Mouse (Mus musculus) MEL (cell line): ENCODE data around the gene Lbx1. TPM values are rescaled to one million over a fixed set of nuclear protein-coding genes. Genes with fewer than 3 reads are reported as not detected.
A peak's percentile ranks its signal among the peaks of the same experiment; 100 is the strongest.

ENCODE experiments used
- DNase-seq: peaks from one replicate; pipeline ENCODE4 v3.0.0; 2011; ENCODE audit warnings: low read depth, low spot score
- H3K27ac ChIP-seq: 2 replicates; pipeline ENCODE4 v1.5.1; 2012; ENCODE audit warnings: low read depth, mild to moderate bottlenecking, control low read depth, low read length, moderate library complexity; ENCODE audit not compliant: control insufficient read depth
- H3K27me3 ChIP-seq, 2 experiments: fragments of 150-350 bp in 1 of 2; sonication (generic) in 1 of 2; 2 replicates each; pipeline ENCODE4 v1.6.1; 2012; ENCODE audit warnings: low read length in 2 of 2, mild to moderate bottlenecking in 2 of 2, improper control_type of control experiment in 1 of 2, moderate library complexity in 1 of 2; ENCODE audit not compliant: insufficient read depth in 2 of 2, control insufficient read depth in 1 of 2
- H3K36me3 ChIP-seq, 2 experiments: 2 replicates each; pipeline ENCODE4 v1.6.1; 2012 to 2014; ENCODE audit warnings: low read length in 2 of 2, improper control_type of control experiment in 1 of 2, inconsistent platforms in 1 of 2, mild to moderate bottlenecking in 1 of 2; ENCODE audit not compliant: insufficient read depth in 2 of 2, control insufficient read depth in 1 of 2
- H3K4me1 ChIP-seq, 2 experiments: fragments of 150-350 bp in 1 of 2; sonication (generic) in 1 of 2; 2 replicates each; pipeline ENCODE4 v1.6.1; 2012; ENCODE audit warnings: low read length in 2 of 2, improper control_type of control experiment in 1 of 2, mild to moderate bottlenecking in 1 of 2; ENCODE audit not compliant: insufficient read depth in 2 of 2, control insufficient read depth in 1 of 2
- H3K4me3 ChIP-seq, 2 experiments: fragments of 150-350 bp in 1 of 2; sonication (generic) in 1 of 2; 2 replicates each; pipeline ENCODE4 v1.5.1; 2012; ENCODE audit warnings: low read depth in 2 of 2, low read length in 2 of 2, mild to moderate bottlenecking in 2 of 2, moderate library complexity in 2 of 2, control low read depth in 1 of 2, improper control_type of control experiment in 1 of 2; ENCODE audit not compliant: control insufficient read depth in 1 of 2, insufficient read depth in 1 of 2
- H3K79me2 ChIP-seq: 2 replicates; pipeline ENCODE4 v1.6.1; 2012; ENCODE audit warnings: mild to moderate bottlenecking, low read length, moderate library complexity; ENCODE audit not compliant: control insufficient read depth, poor library complexity, insufficient read depth
- H3K9ac ChIP-seq: 2 replicates; pipeline ENCODE4 v1.6.1; 2012; ENCODE audit warnings: low read depth, mild to moderate bottlenecking, control low read depth, low read length, moderate library complexity; ENCODE audit not compliant: control insufficient read depth, poor library complexity, severe bottlenecking
- H3K9me3 ChIP-seq: fragments of 150-350 bp; sonication (generic); replicated peaks from 2 replicates; pipeline ENCODE4 v1.6.1; 2012; ENCODE audit warnings: mild to moderate bottlenecking, low read length, improper control_type of control experiment, moderate library complexity; ENCODE audit not compliant: insufficient read depth
- CHD1 ChIP-seq: IDR thresholded peaks from 2 replicates; pipeline ENCODE4 v1.6.1; 2012; ENCODE audit warnings: low read depth, mild to moderate bottlenecking, inconsistent platforms, low read length, improper control_type of control experiment
- CHD2 ChIP-seq: IDR thresholded peaks from 2 replicates; pipeline ENCODE4 v1.6.1; 2011; ENCODE audit warnings: low read length, improper control_type of control experiment
- CTCF ChIP-seq, 3 experiments: IDR thresholded peaks in 2 of 3; conservative IDR thresholded peaks in 1 of 3; 2 replicates each; pipeline ENCODE4 v1.5.1; 2011 to 2012; ENCODE audit warnings: low read length in 3 of 3, low read depth in 2 of 3, mild to moderate bottlenecking in 2 of 3, improper control_type of control experiment in 1 of 3, inconsistent platforms in 1 of 3, mixed read lengths in 1 of 3, moderate library complexity in 1 of 3; ENCODE audit not compliant: control insufficient read depth in 1 of 3, insufficient read depth in 1 of 3, poor library complexity in 1 of 3, severe bottlenecking in 1 of 3
- E2F4 ChIP-seq: IDR thresholded peaks from 2 replicates; pipeline ENCODE4 v1.6.1; 2011; ENCODE audit warnings: low read depth, low read length, improper control_type of control experiment, borderline replicate concordance
- EP300 ChIP-seq, 2 experiments: IDR thresholded peaks; 2 replicates each; pipeline ENCODE4 v1.6.1; 2011; ENCODE audit warnings: improper control_type of control experiment in 2 of 2, low read length in 2 of 2, low read depth in 1 of 2, mild to moderate bottlenecking in 1 of 2
- MAZ ChIP-seq: IDR thresholded peaks from 2 replicates; pipeline ENCODE4 v1.6.1; 2012; ENCODE audit warnings: low read depth, mild to moderate bottlenecking, inconsistent platforms, low read length, improper control_type of control experiment
- MXI1 ChIP-seq: IDR thresholded peaks from 2 replicates; pipeline ENCODE4 v1.6.1; 2011; ENCODE audit warnings: mild to moderate bottlenecking, low read depth, low read length, improper control_type of control experiment
- NRF1 ChIP-seq: IDR thresholded peaks from 2 replicates; pipeline ENCODE4 v1.6.1; 2014; ENCODE audit warnings: low read depth, mild to moderate bottlenecking, inconsistent platforms, low read length, improper control_type of control experiment, moderate library complexity; ENCODE audit not compliant: poor library complexity, insufficient read depth, severe bottlenecking
- POLR2A ChIP-seq, 2 experiments: IDR thresholded peaks; 2 replicates each; pipeline ENCODE4 v1.6.1; 2011 to 2012; ENCODE audit warnings: low read length in 2 of 2, mild to moderate bottlenecking in 2 of 2, control low read depth in 1 of 2, improper control_type of control experiment in 1 of 2, low read depth in 1 of 2, moderate library complexity in 1 of 2; ENCODE audit not compliant: control insufficient read depth in 1 of 2, insufficient read depth in 1 of 2, poor library complexity in 1 of 2
- POLR2AphosphoS2 ChIP-seq: IDR thresholded peaks from 2 replicates; pipeline ENCODE4 v1.6.1; 2011; ENCODE audit warnings: low read length, improper control_type of control experiment
- RAD21 ChIP-seq: IDR thresholded peaks from 2 replicates; pipeline ENCODE4 v1.6.1; 2011; ENCODE audit warnings: mild to moderate bottlenecking, low read depth, low read length, improper control_type of control experiment
- RCOR1 ChIP-seq: IDR thresholded peaks from 2 replicates; pipeline ENCODE4 v1.6.1; 2012; ENCODE audit warnings: low read depth, mild to moderate bottlenecking, inconsistent platforms, low read length, improper control_type of control experiment
- SIN3A ChIP-seq: IDR thresholded peaks from 2 replicates; pipeline ENCODE4 v1.6.1; 2012; ENCODE audit warnings: low read length, improper control_type of control experiment, inconsistent platforms
- SMC3 ChIP-seq: IDR thresholded peaks from 2 replicates; pipeline ENCODE4 v1.6.1; 2011; ENCODE audit warnings: low read depth, low read length, improper control_type of control experiment
- TBP ChIP-seq: IDR thresholded peaks from 2 replicates; pipeline ENCODE4 v1.8.0; 2011; ENCODE audit warnings: low read depth, low read length, improper control_type of control experiment
- USF1 ChIP-seq: IDR thresholded peaks from 2 replicates; pipeline ENCODE4 v1.6.1; 2014; ENCODE audit warnings: low read depth, mild to moderate bottlenecking, inconsistent platforms, low read length, improper control_type of control experiment, moderate library complexity
- ZC3H11A ChIP-seq: IDR thresholded peaks from 2 replicates; pipeline ENCODE4 v1.6.1; 2012; ENCODE audit warnings: low read depth, mild to moderate bottlenecking, inconsistent platforms, low read length, improper control_type of control experiment
- polyA plus RNA-seq, 2 experiments: library from polyadenylated mRNA; stranded (reverse) in 1 of 2; unstranded in 1 of 2; fragments of >175 nt in 1 of 2; fragments of >200 nt in 1 of 2; gene quantifications; 2 replicates each; pipeline versions ENCODE4 v1.2.1 to v1.2.4; 2012; ENCODE audit warnings: low replicate concordance in 2 of 2, low read depth in 1 of 2; ENCODE audit not compliant: insufficient read length in 2 of 2, insufficient read depth in 1 of 2, missing spikeins in 1 of 2
- total RNA-seq: library from RNA; depleted of rRNA; stranded (reverse); fragments of 300-350 nt; gene quantifications from 2 replicates; pipeline ENCODE4 v1.2.3, GENCODE M21; 2012

Lbx1 gene
- total and polyA plus RNA-seq, 3 experiments: not detected

DNA sequence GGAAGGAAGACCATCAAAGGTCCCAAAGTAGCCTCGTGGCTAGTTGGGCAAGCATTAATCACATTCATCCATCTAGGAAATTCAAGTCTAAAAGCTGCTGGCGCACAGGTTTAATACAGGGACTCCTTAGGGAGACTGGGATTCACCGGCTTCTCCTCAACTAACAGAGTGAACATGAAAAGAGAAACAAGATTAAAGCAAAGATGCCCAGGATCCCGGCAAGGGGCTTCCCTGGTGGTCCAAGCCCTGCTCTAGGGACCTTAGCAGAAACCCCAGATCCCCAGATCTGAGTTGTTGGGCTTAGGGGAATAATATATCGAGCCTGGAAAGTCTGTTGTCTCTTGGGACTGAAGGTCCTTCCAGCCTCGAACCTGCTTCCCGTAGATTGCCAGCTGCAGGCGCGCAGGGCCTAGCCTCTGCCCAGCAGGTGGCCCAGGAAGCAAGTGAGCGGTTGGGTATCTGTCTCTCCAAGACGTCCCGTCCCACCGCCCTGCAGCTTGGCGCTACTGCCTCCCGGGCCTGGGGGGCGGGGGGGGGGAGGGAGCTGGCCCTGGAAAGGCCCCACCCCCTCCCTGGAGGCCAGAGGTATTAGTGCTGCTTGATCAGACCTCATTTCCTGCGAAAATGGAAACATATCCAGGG is 13.3 kb downstream of the Lbx1 start:
- Histone ChIP-seq H3K9me3 (no peaks in the 10 kb centered on the region), H3K4me1 (no peaks in the 10 kb centered on the region), H3K36me3 (no peaks in the 10 kb centered on the region; a peak in 1 of 4 replicates), H3K79me2 (no peaks in the 10 kb centered on the region), H3K4me3 (0 out of 4 replicates have a peak overlapping the region, but pooled peaks of 1 of the 2 experiments have one; percentile 8), H3K9ac (no peak overlapping the region), H3K27me3 (no peaks in the 10 kb centered on the region), H3K27ac (no peak overlapping the region)
- TF ChIP-seq NRF1 (no peak), CTCF (IDR thresholded peaks at IDR 0.05 in 2 of 3, conservative IDR thresholded peaks at IDR 0.05 in 1 of 3; ENCODE audit: control insufficient read depth in 1 of 3, insufficient read depth in 1 of 3, low read depth in 2 of 3, low read length in 3 of 3, poor library complexity in 1 of 3, severe bottlenecking in 1 of 3) (peak in 2 of 3 experiments; percentile 38 to 51; a peak in 4 of 6 replicates), SMC3 (peak; percentile 50)
- peak; percentile 43 for DNase-seq

DNA sequence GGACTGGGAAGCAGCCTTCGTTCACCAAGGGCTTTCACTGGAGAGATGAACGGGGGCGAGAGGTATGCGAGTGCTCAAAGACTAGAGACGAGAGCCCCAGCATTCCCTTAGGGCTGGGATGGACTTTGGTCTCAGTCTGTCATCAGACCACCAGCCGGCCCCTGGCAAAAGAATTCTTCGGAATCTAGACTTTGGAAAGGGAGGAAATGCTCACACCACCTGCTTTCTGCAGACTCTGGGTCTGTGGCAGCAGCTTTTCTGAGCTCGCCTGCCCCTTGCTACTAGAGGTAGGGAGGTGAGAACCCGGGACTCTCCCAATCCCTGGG is 14.2 kb downstream of the Lbx1 start:
- Histone ChIP-seq H3K27me3 (no peaks in the 10 kb centered on the region), H3K4me1 (no peaks in the 10 kb centered on the region), H3K4me3 (peak overlapping the region; percentile 23 to 50; a peak in 3 of 4 replicates), H3K9ac (peak overlapping the region; percentile 58), H3K27ac (no peak overlapping the region), H3K9me3 (no peaks in the 10 kb centered on the region), H3K36me3 (no peaks in the 10 kb centered on the region; a peak in 1 of 4 replicates), H3K79me2 (no peaks in the 10 kb centered on the region)
- no peak for DNase-seq
- TF ChIP-seq TBP (no peak), POLR2A (IDR thresholded peaks at IDR 0.05; ENCODE audit: control insufficient read depth in 1 of 2, insufficient read depth in 1 of 2, low read depth in 1 of 2, low read length in 2 of 2, poor library complexity in 1 of 2) (no peak), SMC3 (no peak), CHD2 (no peak), EP300 (IDR thresholded peaks at IDR 0.05; ENCODE audit: low read depth in 1 of 2, low read length in 2 of 2) (no peak)

DNA sequence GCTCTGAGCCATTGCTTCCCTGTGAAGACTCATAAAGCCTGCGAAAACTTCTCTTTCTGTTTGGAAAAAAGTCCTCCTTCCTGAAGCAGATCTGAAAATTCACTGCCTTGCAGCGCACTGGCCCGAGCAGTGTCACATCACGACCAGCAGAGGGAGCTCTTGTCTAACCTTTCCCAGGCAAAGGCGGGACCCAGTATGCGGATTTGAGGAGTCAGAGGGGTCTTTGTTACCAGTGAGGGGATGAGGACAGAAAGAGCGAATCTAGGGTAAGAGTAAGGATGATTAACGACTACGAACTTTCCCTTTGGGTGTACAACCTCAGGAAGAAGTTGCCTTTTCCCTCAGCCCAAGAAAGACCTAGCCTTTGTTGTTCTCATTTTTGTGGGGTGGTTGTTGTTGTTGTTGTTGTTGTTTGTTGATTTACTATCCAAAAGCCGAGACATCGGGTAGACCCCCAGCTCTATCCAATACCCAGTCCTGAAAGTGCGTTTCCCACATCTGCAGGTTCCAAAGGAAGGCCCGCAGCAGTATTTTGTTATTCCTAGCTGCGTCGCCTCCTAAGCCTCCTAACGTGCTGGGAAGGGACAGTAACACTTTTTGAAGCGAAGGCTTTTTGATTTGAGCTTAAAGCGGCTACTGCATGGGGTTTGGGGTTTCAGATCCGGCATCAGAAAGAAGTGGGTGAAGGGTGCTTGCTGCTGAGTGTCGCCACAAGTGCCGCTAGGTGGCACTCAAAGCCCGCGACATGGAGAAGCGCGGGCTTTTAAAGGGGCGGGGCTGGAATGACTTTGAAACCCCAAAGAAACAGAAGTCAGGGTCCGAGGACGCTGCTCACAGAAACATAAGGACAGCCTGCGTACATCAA is 14.8 kb downstream of the Lbx1 start:
- peak; percentile 93 for DNase-seq
- Histone ChIP-seq H3K4me3 (peak overlapping the region; percentile 44 to 50), H3K9ac (peak overlapping the region; percentile 58)

More for the DNA sequence above, 14.8 kb downstream of the Lbx1 start:
- H3K4me1 ChIP-seq: no peaks in the 10 kb centered on the region
- no peaks in the 10 kb centered on the region for H3K9me3 ChIP-seq
- no peaks in the 10 kb centered on the region for H3K27me3 ChIP-seq
- H3K36me3 ChIP-seq: no peaks in the 10 kb centered on the region; a peak in 1 of 4 replicates
- no peaks in the 10 kb centered on the region for H3K79me2 ChIP-seq
- TF ChIP-seq TBP (no peak), USF1 (no peak), MXI1 (no peak), MAZ (peak; percentile 39; the same call in 1 of the 2 replicates), SIN3A (0 out of 2 replicates have a peak, but pooled peaks have one; percentile 46), E2F4 (peak; percentile 79; the same call in 1 of the 2 replicates), CHD1 (no peak), CTCF (IDR thresholded peaks at IDR 0.05 in 2 of 3, conservative IDR thresholded peaks at IDR 0.05 in 1 of 3; ENCODE audit: control insufficient read depth in 1 of 3, insufficient read depth in 1 of 3, low read depth in 2 of 3, low read length in 3 of 3, poor library complexity in 1 of 3, severe bottlenecking in 1 of 3) (peak; percentile 99 to 100 (median 99)), POLR2AphosphoS2 (no peak), RCOR1 (no peak), SMC3 (peak; percentile 87), ZC3H11A (peak; percentile 84), RAD21 (peak; percentile 90), POLR2A (IDR thresholded peaks at IDR 0.05; ENCODE audit: control insufficient read depth in 1 of 2, insufficient read depth in 1 of 2, low read depth in 1 of 2, low read length in 2 of 2, poor library complexity in 1 of 2) (no peak)
- no peak overlapping the region for H3K27ac ChIP-seq
